Mouse (Mus musculus): ENCODE measurements around the gene Itgb4.

GRCm38 (mm10) chr11:115933747-115934110 is 40.8 kb upstream of the Itgb4 start:
- no peak for TF ChIP-seq CTCF (IDR thresholded peaks at IDR 0.05; ENCODE audit: borderline replicate concordance, insufficient read depth, low read length)
- TF ChIP-seq POLR2A (IDR thresholded peaks at IDR 0.05; ENCODE audit: low read depth, low read length), result no peak
